Mouse (Mus musculus) stomach, embryonic 14.5 days (tissue): Measurements from ENCODE around the gene Gsk3b. TPM values are rescaled to one million over a fixed set of nuclear protein-coding genes. Genes with fewer than 3 reads are reported as not detected.
"Not testable (repeated sequence)": the region's sequence is repeated elsewhere in the genome, so short reads cannot be mapped to it uniquely, and the experiment has no call there.

Experiments used
- ATAC-seq: fragments of 200-750 bp; cut with Nextera tagmentation; 2 replicates; pipeline ENCODE4 v1.8.0; 2017; ENCODE audit warnings: low read depth, moderate TSS enrichment; ENCODE audit not compliant: insufficient number of reproducible peaks, insufficient read depth, low FRiP score
- H3K27ac ChIP-seq: fragments of 300-500 bp; sonication (generic); 2 replicates; pipeline ENCODE4 v1.5.1; 2014; ENCODE audit warnings: mild to moderate bottlenecking, low read length, moderate library complexity, mixed read lengths
- H3K27me3 ChIP-seq: fragments of 300-500 bp; sonication (generic); 2 replicates; pipeline ENCODE4 v1.6.1; 2014; ENCODE audit warnings: low read length, control low read depth, mixed read lengths; ENCODE audit not compliant: control insufficient read depth, insufficient read depth
- H3K36me3 ChIP-seq: fragments of 300-500 bp; sonication (generic); 2 replicates; pipeline ENCODE4 v1.6.1; 2014; ENCODE audit warnings: mild to moderate bottlenecking, control low read depth, low read length, moderate library complexity, mixed read lengths; ENCODE audit not compliant: control insufficient read depth, insufficient read depth
- H3K4me1 ChIP-seq: fragments of 300-500 bp; sonication (generic); 2 replicates; pipeline ENCODE4 v1.6.1; 2014; ENCODE audit warnings: low read length, control low read depth, mixed read lengths; ENCODE audit not compliant: control insufficient read depth, insufficient read depth
- H3K4me2 ChIP-seq: fragments of 300-500 bp; sonication (generic); replicated peaks from 2 replicates; pipeline ENCODE4 v1.6.1; 2014; ENCODE audit warnings: low read depth, low read length, control low read depth
- H3K4me3 ChIP-seq: fragments of 300-500 bp; sonication (generic); 2 replicates; pipeline ENCODE4 v1.5.1; 2014; ENCODE audit warnings: low read depth, low read length, control low read depth
- H3K9ac ChIP-seq: fragments of 300-500 bp; sonication (generic); replicated peaks from 2 replicates; pipeline ENCODE4 v1.6.1; 2014; ENCODE audit warnings: low read depth, mild to moderate bottlenecking, control low read depth, low read length, moderate library complexity, mixed read lengths
- H3K9me3 ChIP-seq: fragments of 300-500 bp; sonication (generic); 2 replicates; pipeline ENCODE4 v1.6.1; 2016; ENCODE audit warnings: low read depth, low read length, control low read depth; ENCODE audit not compliant: control insufficient read depth
- WGBS: fragments of 180-500 bp; shearing (Covaris S2); extraction: QIAGEN DNeasy Blood & Tissue Kit; methylation state at CpG from one replicate; pipeline ENCODE4 v1.1.7; 2014; 5-methylcytosine and 5-hydroxymethylcytosine counted together
- polyA plus RNA-seq: library from polyadenylated mRNA; unstranded; fragments of >200 nt; fragmentation: Nextera tagmentation; extraction: Ambion mirVana; gene quantifications from 2 replicates; pipeline ENCODE4 v1.2.1, GENCODE M21; 2014

Gsk3b gene
- 80.0 and 81.2 TPM in 2 replicates for polyA plus RNA-seq

DNA sequence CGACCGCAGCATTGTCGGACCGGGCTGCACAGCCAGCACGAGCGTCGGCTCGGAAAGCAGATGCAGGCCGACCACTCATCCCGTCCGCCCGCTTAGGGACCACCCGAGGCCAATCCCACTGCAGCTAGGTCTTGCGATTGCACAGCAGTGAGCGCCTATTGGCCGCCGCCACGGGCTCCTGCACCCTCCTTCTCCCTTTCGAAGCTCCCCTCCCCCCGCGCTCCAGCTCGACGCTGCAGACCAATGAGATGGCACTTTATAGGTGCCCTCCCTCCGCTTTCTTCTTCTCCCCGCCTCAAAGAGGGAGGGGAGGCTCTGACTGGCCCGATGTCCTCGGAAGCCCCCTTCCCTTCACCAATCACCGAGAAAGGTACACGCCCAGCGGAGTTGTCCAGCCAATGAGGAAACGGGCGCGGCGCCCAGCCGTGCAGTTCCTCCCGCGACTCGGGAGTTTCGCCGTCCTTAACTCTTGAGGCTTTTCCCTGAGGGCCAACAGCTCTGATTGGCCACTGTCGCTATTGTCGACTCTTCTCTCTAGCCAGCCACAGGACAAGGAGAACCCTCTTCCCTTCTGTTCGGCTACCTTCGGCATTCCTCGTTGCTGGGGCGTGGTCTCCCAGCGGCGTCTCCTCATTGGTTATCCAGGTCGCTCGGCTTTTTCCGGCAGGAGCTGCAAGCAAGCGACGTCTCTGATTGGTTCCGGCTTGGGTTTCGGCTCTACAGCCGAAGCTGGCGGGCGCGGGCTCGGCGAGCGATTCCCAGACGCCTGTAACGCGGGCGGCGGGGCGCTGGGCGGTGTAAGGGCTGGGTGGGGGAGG is at the start of gene Gsk3b:
Gene Gsk3b (plus strand): TSS at position 373 of the 818 bp plus-strand sequence.
- H3K27ac ChIP-seq, result peak within 1 kb of the TSS; percentile 100
- no peaks in the 10 kb centered on the region for H3K9me3 ChIP-seq
- no peaks in the 10 kb centered on the region for H3K27me3 ChIP-seq
- peak within 1 kb of the TSS; percentile 98 for H3K9ac ChIP-seq
- WGBS, result under 1% methylated on average over 65 of the region's 69 CpGs
- H3K4me1 ChIP-seq, result peaks cover 12% of the 10 kb centered on the region; the same call in 1 of the 2 replicates
- peak within 1 kb of the TSS; percentile 88 for H3K4me3 ChIP-seq
- H3K36me3 ChIP-seq, result no peaks in the 10 kb centered on the region
- ATAC-seq, result peak; percentile 94
- H3K4me2 ChIP-seq, result peak within 1 kb of the TSS; percentile 72

DNA sequence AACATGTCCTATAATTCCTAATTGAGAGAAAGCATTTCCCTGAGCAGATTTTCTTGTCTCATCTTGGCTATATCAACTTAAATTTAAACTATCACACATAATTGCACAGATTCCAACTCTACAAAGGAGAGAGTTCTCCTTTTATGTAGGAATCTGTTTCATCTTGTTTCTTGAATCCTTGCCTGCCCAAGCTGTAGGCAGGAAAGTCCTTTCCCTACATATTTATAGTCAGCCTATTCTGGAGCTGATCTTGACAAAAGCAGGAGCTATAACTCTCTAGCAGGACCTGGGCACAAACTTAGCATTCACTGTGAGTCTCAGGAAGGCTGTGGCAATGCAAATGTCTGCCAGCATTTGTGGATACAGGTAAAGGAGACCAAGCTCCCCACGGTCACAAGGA is 46.6 kb upstream of the Gsk3b start:
- ATAC-seq, result no peak
- Histone ChIP-seq H3K36me3 (no peaks in the 10 kb centered on the region), H3K9ac (no peak overlapping the region), H3K4me1 (no peaks in the 10 kb centered on the region), H3K27me3 (no peaks in the 10 kb centered on the region), H3K27ac (no peak overlapping the region), H3K4me3 (no peak overlapping the region), H3K4me2 (no peak overlapping the region), H3K9me3 (no peaks in the 10 kb centered on the region)
- WGBS, result 82% methylated on average over 1 of the region's 1 CpGs

- Histone ChIP-seq H3K36me3 (no peaks in the 10 kb centered on the region), H3K4me2 (no peak overlapping the region), H3K4me3 (no peak overlapping the region), H3K4me1 (no peaks in the 10 kb centered on the region), H3K27me3 (no peaks in the 10 kb centered on the region), H3K27ac (no peak overlapping the region), H3K9me3 (no peaks in the 10 kb centered on the region), H3K9ac (no peak overlapping the region)
- 78% methylated on average over 5 of the region's 5 CpGs for WGBS
- no peak for ATAC-seq
Measured at GRCm38 (mm10) chr16:38044551-38044950, 44.2 kb upstream of the Gsk3b start.

DNA sequence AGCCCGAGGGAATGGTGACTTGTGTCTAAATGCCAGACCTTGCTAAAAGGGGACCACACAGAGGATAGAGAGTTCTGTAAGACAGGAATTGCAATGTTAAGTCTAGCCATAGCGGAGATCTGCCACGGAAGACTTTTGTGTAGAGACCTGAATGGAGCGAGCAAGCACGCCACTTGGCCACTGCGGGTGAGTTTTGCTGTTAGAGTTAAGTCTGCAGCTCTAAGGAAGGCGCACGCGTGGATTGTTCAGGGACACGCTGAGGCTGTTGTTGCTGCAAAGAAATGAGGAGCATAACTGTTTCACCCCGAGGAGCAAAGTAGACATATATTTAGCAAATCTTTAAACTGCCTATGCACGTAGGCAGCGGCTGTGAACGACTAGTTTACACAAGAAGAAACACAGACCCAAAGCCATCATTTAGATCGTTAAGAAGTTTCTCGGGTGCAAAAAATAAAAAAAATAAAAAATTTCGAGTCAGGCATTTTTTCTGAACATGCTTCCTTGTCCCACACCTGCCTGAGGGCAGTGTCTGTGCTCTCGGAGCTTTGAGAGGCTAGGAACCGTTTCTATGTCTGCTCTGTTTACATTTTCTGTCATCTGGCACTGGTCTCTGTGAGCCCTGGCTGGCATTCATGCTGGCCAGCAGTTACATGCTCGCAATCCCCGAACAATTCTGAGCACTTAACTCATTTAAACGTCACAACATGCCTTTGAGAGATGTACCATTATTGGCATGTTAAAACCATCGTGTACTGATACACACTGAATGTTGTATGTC is 40.8 kb upstream of the Gsk3b start:
- Histone ChIP-seq H3K27me3 (no peaks in the 10 kb centered on the region), H3K4me2 (peak overlapping the region; percentile 1; the same call in 1 of the 2 replicates), H3K27ac (no peak overlapping the region), H3K4me3 (no peak overlapping the region), H3K36me3 (no peaks in the 10 kb centered on the region), H3K9me3 (no peaks in the 10 kb centered on the region), H3K9ac (no peak overlapping the region), H3K4me1 (no peaks in the 10 kb centered on the region)
- no peak for ATAC-seq
- 43% methylated on average over 23 of the region's 23 CpGs for WGBS

DNA sequence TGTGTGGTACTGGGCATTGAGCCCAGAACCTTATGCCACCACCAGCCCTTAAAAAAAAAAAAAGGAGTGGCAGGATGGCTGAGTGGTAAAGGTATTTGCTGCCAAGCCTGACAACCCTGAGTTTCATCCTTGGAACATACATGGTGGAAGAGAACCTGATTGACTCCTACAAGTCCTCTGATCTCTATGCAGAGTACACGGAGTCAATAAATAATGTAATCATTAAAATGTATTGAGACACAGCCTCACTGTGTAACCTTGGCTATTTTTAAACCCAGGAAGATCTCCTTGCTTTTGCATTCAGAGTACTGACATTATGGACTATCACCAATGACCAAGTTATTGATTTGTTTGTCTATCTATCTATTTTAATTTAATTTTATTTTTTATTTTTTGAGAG is 30.9 kb upstream of the Gsk3b start:
- 74% methylated on average over 1 of the region's 1 CpGs for WGBS
- Histone ChIP-seq H3K27me3 (no peaks in the 10 kb centered on the region), H3K4me2 (no peak overlapping the region), H3K9me3 (no peaks in the 10 kb centered on the region), H3K36me3 (no peaks in the 10 kb centered on the region), H3K9ac (no peak overlapping the region), H3K4me1 (no peaks in the 10 kb centered on the region), H3K4me3 (no peak overlapping the region), H3K27ac (no peak overlapping the region)
- no peak for ATAC-seq

DNA sequence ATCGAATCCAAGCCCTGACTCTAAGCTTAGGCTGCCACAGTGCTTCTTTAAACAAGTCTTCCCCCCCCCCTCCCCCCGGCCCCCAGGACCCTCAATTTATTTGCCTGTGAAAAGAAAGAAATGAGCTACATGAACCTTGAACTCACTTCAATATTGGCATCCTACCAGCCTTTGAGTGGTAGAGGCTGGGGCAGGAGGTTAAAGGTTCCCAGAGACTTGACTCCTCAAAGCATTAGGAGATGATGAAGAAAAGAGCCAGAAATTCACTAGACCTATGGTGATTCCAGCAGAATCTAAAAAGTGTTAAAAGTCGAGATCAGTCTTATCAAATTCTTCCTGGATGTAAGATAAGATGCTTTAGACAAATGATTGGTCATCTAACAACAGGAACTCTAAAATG is 30.0 kb upstream of the Gsk3b start:
- no peaks in the 10 kb centered on the region for H3K27me3 ChIP-seq
- H3K9me3 ChIP-seq, result no peaks in the 10 kb centered on the region
- ATAC-seq, result no peak
- no peak overlapping the region for H3K4me2 ChIP-seq
- no peaks in the 10 kb centered on the region for H3K4me1 ChIP-seq
- no peak overlapping the region for H3K9ac ChIP-seq
- no peaks in the 10 kb centered on the region for H3K36me3 ChIP-seq
- no peak overlapping the region for H3K4me3 ChIP-seq
- 70% methylated on average over 3 of the region's 3 CpGs for WGBS
- no peak overlapping the region for H3K27ac ChIP-seq

DNA sequence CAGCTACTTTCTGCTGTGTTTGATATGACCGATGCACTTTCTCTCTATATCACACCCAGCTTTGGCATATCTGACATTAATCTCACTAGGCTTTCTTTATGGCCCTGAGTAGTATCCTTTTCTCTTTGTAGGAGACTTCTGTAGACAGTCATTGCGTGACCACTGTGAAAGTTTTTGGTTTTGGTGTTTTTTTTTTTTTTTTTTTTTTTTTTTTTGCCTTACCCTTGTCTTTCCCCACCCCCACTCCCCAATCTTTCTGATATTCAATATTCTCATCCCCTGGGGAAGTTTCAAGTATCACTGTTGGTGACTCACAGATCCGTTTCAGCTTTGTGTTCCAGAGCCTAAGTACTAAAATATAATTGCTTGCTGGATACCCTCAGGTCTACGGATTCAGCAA is 29.2 kb upstream of the Gsk3b start:
- H3K27ac ChIP-seq, result no peak overlapping the region
- no peak overlapping the region for H3K4me2 ChIP-seq
- no peak for ATAC-seq
- no peaks in the 10 kb centered on the region for H3K36me3 ChIP-seq
- 91% methylated on average over 4 of the region's 4 CpGs for WGBS
- no peaks in the 10 kb centered on the region for H3K27me3 ChIP-seq
- no peaks in the 10 kb centered on the region for H3K9me3 ChIP-seq
- no peak overlapping the region for H3K4me3 ChIP-seq
- no peak overlapping the region for H3K9ac ChIP-seq
- no peaks in the 10 kb centered on the region for H3K4me1 ChIP-seq

- WGBS, result 83% methylated on average over 1 of the region's 5 CpGs
Measured at GRCm38 (mm10) chr16:38073859-38074631, 14.8 kb upstream of the Gsk3b start.

More at GRCm38 (mm10) chr16:38073859-38074631, 14.8 kb upstream of the Gsk3b start:
- not testable (repeated sequence) for H3K4me1 ChIP-seq, H3K9ac ChIP-seq, H3K27me3 ChIP-seq, ATAC-seq, H3K4me3 ChIP-seq, H3K36me3 ChIP-seq, H3K27ac ChIP-seq, H3K4me2 ChIP-seq
- peaks cover 11% of the 10 kb centered on the region for H3K9me3 ChIP-seq
